Comparison of ENCODE assay signal across 2 mouse cellular contexts in genomic region chr3:40793783-40794182, GRCm38 (mm10).
TF ChIP-seq lines count a peak whose summit lies in the region.

No protein-coding gene starts in this region.

TF ChIP-seq in CH12.LX, 34 proteins besides CTCF, POLR2A, EP300 and RAD21:
- no peak for TF ChIP-seq TBP (conservative IDR thresholded peaks at IDR 0.05; ENCODE audit: low read depth, low read length)
- peak; percentile 51; the same call in 1 of the 2 replicates for TF ChIP-seq ZNF384 (IDR thresholded peaks at IDR 0.05; ENCODE audit: low read depth, low read length)
- no peak for TF ChIP-seq PAX5 (IDR thresholded peaks at IDR 0.05; ENCODE audit: low read length)

TF ChIP-seq in ES-E14, 5 proteins besides CTCF, POLR2A, EP300 and RAD21:
- TF ChIP-seq ZNF384 (IDR thresholded peaks at IDR 0.05; ENCODE audit: low read depth, low read length) (peak; percentile 76), HCFC1 (IDR thresholded peaks at IDR 0.05; ENCODE audit: borderline replicate concordance, insufficient read depth, low read length) (no peak), CHD2 (IDR thresholded peaks at IDR 0.05; ENCODE audit: low read depth, low read length) (no peak), ZC3H11A (IDR thresholded peaks at IDR 0.05; ENCODE audit: borderline replicate concordance, low read depth, low read length) (no peak), MAFK (IDR thresholded peaks at IDR 0.05; ENCODE audit: insufficient read depth, low read depth, low read length) (no peak)
